Mouse (Mus musculus) limb, embryonic 10.5 days (tissue): ENCODE results near the gene Rogdi. TPM values are rescaled to one million over a fixed set of nuclear protein-coding genes. Genes with fewer than 3 reads are reported as not detected.

Source experiments
- DNase-seq: peaks from one replicate; pipeline ENCODE4 v3.0.0-alpha.2; 2017; ENCODE audit warnings: low spot score
- H3K27ac ChIP-seq: fragments of 300-500 bp; sonication (generic); 2 replicates; pipeline ENCODE4 v1.5.1; 2016; ENCODE audit warnings: mild to moderate bottlenecking
- H3K27me3 ChIP-seq: fragments of 300-500 bp; sonication (generic); 2 replicates; pipeline ENCODE4 v1.6.1; 2016; ENCODE audit warnings: low read depth, mild to moderate bottlenecking; ENCODE audit not compliant: poor library complexity, severe bottlenecking
- H3K36me3 ChIP-seq: fragments of 300-500 bp; sonication (generic); 2 replicates; pipeline ENCODE4 v1.6.1; 2016; ENCODE audit warnings: mild to moderate bottlenecking, moderate library complexity
- H3K4me1 ChIP-seq: fragments of 300-500 bp; sonication (generic); 2 replicates; pipeline ENCODE4 v1.6.1; 2016
- H3K4me3 ChIP-seq: fragments of 300-500 bp; sonication (generic); 2 replicates; pipeline ENCODE4 v1.5.1; 2016; ENCODE audit warnings: mild to moderate bottlenecking, moderate library complexity
- H3K9me3 ChIP-seq: fragments of 300-500 bp; sonication (generic); replicated peaks from 2 replicates; pipeline ENCODE4 v1.6.1; 2016; ENCODE audit warnings: mild to moderate bottlenecking
- WGBS: fragments of 180-500 bp; shearing (Covaris S2); methylation state at CpG from one replicate; pipeline ENCODE4 v1.1.7; 2016; 5-methylcytosine and 5-hydroxymethylcytosine counted together
- polyA plus RNA-seq: library from polyadenylated mRNA; unstranded; fragments of >200 nt; fragmentation: Nextera tagmentation; extraction: Ambion mirVana; gene quantifications from 2 replicates; pipeline ENCODE4 v1.2.1, GENCODE M21; 2016

Gene Rogdi
- polyA plus RNA-seq: 56.9 and 70.7 TPM in 2 replicates

DNA sequence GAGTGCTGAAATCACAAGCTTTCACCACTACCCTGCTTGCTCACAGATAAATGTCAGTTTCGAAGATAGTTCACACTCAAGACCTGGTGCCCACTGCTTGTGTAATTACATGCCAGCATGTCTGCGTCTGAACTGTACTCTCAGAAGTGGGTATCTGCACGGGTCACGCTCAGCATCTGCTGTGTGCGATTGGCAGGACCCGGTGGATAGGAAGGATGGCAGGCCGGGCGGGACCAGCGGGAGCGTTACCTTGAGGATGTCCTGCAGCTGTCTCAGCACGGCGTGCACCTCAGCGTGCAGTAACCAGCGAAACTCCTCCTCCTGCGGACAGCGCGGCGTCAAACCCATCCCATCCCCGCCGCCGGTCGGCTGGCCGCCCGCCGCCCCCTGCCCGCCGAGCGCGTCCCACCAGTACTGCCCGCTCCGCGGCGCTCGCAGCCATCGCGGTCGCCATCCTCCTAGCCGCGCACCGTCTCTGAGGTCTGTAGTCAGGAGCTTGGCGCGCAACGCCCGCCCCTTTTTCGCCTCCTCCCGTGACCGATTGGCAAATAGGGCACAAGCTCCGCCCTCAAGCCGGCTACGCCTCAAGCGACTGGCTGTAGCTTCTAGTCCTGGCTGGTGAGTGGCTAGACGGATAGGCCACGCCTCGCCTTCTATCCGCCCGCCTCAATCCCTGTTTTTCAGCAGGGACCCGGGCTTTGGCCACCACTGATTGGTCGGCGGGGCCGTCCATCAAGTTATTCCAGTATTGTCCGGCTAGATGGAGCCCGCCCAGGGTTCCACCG lies at the start of gene Rogdi:
TSS of gene Rogdi (minus strand) at position 500 of the 785 bp plus-strand sequence.
- H3K27ac ChIP-seq: peak within 1 kb of the TSS; percentile 82

DNA sequence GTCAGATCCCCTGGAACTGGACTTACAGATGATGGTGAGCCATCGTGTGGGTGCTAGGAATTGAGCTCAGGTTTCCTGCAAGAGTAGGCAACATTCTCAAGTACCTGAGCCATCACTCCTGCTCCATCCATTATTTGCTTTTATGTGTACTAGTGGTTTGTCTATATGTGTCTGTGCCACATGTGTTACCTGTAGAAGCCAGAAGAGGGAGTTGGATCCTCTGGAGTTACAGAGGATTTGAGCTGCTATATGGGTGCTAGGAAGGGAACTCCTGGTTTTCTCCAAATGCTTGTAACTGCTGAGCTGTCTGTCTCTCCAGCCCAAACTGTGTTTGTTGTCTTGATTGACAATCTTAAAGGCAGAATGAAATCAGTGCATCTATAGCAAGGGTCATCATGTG lies 44.8 kb upstream of the Rogdi start:
- Histone ChIP-seq H3K4me3 (no peak overlapping the region), H3K36me3 (peaks cover 90% of the 10 kb centered on the region), H3K4me1 (no peaks in the 10 kb centered on the region), H3K27ac (no peak overlapping the region), H3K27me3 (no peaks in the 10 kb centered on the region), H3K9me3 (no peaks in the 10 kb centered on the region)
- DNase-seq: no peak
- 95% methylated on average over 1 of the region's 1 CpGs for WGBS

More for the DNA sequence above, at the start of gene Rogdi:
- Histone ChIP-seq H3K9me3 (no peaks in the 10 kb centered on the region), H3K4me1 (peaks cover 14% of the 10 kb centered on the region), H3K4me3 (peak within 1 kb of the TSS; percentile 72), H3K36me3 (peaks cover 60% of the 10 kb centered on the region), H3K27me3 (no peaks in the 10 kb centered on the region)
- WGBS: 1% methylated on average over 63 of the region's 63 CpGs
- peak; percentile 98 for DNase-seq

DNA sequence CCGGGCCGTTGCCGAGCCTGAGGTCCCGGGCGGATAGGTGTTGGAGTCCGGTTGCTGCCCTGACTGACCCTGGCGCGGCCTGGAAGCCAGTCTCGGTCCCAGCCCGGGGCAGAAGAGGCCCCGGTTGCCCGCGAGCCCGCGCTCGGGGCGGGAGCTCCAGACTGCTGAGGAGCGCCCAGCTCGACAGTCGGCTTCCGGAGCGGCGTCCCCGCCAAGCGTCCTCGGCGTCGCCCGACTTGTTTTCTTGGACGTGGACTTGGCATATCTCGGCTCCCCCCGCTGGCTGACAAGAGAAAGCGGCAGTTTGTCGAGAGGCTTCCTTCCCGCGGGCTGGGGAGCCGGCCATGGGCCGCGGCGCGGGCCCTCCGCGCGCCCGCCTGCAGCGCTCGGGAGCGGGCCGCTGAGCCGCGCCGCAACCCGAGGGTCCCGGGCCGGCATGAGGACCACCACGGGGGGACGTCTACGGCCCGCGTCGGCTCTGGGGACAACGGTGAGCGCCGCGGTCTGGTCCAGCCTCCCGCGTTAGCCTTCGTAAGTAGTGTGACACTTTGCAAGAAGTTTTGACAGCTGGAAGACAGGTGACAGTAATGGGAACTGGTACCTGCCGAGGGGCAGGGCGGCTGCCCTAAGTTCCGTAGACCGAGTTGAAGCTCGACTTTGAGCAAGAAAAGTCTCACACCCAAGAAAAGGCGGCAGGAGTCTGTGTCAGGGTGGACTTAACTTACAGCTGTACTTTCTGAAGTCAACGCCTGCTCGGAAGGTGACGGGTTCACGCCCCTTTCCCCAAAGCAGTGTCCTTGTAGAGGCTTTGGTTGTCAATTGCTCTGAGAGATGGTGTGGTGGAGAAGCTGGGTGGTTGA lies 37.1 kb upstream of the Rogdi start:
- Histone ChIP-seq H3K4me1 (peaks cover 21% of the 10 kb centered on the region), H3K9me3 (no peaks in the 10 kb centered on the region), H3K4me3 (peak overlapping the region; percentile 98), H3K27ac (peak overlapping the region; percentile 93), H3K27me3 (no peaks in the 10 kb centered on the region), H3K36me3 (peaks cover 51% of the 10 kb centered on the region)
- WGBS: under 1% methylated on average over 78 of the region's 78 CpGs
- DNase-seq: peak; percentile 80

DNA sequence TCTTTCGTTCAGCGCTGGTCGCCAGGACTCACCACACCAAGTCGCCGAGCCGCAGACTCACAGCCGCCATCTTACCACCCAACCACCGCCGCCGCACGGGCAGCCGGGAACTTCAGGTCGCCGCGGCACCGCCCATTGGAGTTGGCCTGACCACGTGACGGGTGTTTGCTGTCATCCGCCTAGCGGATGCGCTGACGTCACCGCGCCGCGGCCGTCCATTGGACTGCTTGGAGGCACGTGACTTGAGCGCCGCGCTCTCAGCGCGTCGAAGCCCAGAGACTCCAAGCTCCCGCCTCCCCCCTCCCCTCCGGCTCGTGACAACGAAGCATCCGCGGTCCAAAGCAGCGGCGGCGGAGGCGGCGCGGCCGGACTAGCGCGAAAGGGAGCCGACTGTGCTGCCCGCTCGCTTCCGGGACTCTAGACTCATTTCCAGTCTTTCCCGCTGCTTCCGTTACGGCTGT lies 36.5 kb upstream of the Rogdi start, which contains the start of the genes Glyr1 and Ubn1:
TSS of gene Glyr1 (minus strand) at position 90 of the 461 bp plus-strand sequence.
TSS of gene Ubn1 (plus strand) at position 284 of the 461 bp plus-strand sequence.
- WGBS: under 1% methylated on average over 56 of the region's 56 CpGs
- Histone ChIP-seq H3K9me3 (no peaks in the 10 kb centered on the region), H3K4me1 (peaks cover 21% of the 10 kb centered on the region), H3K27me3 (no peaks in the 10 kb centered on the region), H3K27ac (peak within 1 kb of the TSS; percentile 93), H3K4me3 (peak within 1 kb of the TSS; percentile 98), H3K36me3 (peaks cover 51% of the 10 kb centered on the region)
- DNase-seq: peak; percentile 99

DNA sequence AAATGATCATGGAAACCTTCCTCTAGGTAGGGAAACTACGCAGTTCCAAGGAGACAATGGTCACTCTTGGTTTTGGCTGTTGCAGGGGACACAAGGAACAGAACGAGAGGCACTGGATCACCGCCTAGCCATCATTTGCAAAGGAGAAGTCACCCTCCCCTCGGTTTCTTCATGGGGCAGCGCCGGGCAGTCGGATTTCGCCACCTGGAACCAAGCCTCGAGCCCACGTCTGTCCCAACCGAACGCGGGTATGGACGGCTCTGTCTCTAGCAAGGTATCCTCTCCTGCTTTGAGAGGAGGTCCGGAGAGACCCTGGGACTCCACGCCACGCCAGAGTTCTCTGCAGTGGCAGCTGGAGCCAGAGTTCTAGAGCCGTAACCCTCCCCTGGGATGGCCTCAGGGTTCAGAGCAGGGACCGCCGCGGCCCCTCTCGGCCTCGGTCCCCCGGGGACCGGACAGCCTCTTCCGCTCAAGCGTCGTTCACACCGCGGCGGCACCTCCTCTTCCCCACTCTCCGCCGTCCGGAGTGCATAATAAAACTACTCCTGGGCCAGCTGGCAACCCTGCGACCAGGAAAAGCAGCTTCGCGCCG lies 35.9 kb upstream of the Rogdi start:
- H3K4me1 ChIP-seq: peaks cover 21% of the 10 kb centered on the region
- no peaks in the 10 kb centered on the region for H3K27me3 ChIP-seq
- DNase-seq: no peak
- H3K36me3 ChIP-seq: peaks cover 53% of the 10 kb centered on the region
- peak overlapping the region; percentile 98 for H3K4me3 ChIP-seq
- no peaks in the 10 kb centered on the region for H3K9me3 ChIP-seq
- H3K27ac ChIP-seq: peak overlapping the region; percentile 93
- WGBS: under 1% methylated on average over 38 of the region's 38 CpGs

DNA sequence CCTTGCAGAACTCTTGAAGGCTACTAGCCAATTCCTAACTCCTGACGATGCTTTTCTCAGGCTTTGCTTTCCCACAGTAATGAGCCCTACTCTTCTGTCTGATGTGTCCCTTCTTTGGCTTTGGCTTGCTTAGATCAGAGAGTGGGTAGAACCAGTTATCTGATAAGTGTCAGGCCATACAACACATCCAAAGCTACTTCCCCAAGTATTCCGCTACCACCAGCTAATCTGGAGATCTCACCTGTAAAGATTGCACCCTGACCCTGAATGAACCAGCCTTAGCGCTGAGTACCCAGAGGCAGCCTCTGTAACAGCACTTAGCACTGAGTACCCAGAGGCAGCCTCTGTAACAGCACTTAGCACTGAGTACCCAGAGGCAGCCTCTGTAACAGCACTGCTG lies 32.0 kb upstream of the Rogdi start:
- Histone ChIP-seq H3K27ac (no peak overlapping the region), H3K4me1 (peaks cover 10% of the 10 kb centered on the region), H3K27me3 (no peaks in the 10 kb centered on the region), H3K36me3 (peaks cover 75% of the 10 kb centered on the region), H3K9me3 (no peaks in the 10 kb centered on the region), H3K4me3 (no peak overlapping the region)
- WGBS: 94% methylated on average over 3 of the region's 3 CpGs
- no peak for DNase-seq

DNA sequence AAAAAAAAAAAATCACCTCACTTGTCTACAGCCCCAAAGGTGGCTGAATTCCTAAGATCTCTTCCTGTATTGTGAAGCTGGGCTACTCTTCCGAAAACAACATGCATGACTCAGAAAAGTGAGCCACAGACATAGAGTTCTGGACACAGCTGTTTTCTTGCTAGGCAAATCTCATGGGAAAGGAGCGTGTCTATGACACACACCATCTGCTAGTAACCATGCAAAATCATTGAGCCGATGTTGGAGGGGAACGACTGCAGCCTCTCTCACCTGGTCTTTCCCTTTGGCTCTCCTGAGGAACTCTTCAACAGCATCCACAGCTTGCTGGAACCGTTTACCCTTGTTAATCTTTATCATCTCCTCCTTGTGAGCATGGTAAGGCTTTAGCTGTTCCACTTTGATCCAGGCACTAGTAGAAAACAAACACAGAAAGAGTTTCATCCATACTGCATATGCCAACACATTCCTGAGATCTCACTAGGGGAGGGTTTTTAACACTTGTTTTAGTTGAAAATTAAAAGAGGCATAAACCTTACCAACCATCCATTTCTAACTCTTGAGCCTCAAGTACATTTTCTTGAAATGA lies 23.4 kb upstream of the Rogdi start:
- Histone ChIP-seq H3K27me3 (no peaks in the 10 kb centered on the region), H3K4me1 (no peaks in the 10 kb centered on the region), H3K4me3 (no peak overlapping the region), H3K27ac (no peak overlapping the region), H3K36me3 (peaks cover 99% of the 10 kb centered on the region), H3K9me3 (no peaks in the 10 kb centered on the region)
- 94% methylated on average over 5 of the region's 5 CpGs for WGBS
- no peak for DNase-seq

DNA sequence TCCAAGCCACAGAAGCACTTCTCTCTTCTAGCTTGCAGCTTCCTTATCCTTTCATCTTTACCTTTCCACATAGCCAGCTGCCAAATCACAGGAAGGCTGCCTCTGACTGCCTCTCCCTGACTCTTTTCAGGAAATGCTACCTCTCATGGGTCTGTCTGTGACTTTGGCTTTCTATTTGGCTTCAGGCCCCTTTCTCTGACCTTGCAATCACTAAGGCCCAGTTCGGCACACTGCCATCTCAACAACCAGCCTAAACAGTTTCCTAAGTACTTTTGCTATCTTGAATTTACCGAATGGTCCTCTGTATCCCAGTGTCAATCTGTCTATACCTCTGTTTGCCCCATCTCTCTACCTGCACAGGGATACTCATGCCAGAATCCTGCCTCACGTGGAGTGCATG lies 22.2 kb upstream of the Rogdi start:
- DNase-seq: no peak
- Histone ChIP-seq H3K9me3 (no peaks in the 10 kb centered on the region), H3K36me3 (peaks cover 99% of the 10 kb centered on the region), H3K27ac (no peak overlapping the region), H3K4me3 (no peak overlapping the region), H3K27me3 (no peaks in the 10 kb centered on the region), H3K4me1 (no peaks in the 10 kb centered on the region)
- 94% methylated on average over 3 of the region's 3 CpGs for WGBS

DNA sequence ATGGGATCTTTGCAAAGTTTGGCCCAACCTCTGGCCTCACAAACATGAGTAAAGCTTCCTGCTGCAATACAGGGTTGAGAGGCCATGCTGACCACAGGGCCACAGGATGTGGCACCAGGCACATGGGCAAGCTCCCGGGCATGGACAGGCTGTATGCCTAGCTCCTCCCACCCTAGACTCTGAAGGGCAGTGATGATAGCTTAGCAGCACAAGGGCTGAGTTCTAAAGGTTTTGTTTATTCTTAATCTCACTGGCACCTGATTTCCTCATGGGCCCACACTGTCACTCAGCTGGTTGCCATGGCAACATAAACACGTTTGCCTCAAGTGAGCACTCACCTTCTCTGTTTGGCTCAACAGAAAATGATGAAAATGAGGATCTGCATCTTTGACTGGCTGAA lies 16.5 kb upstream of the Rogdi start:
- H3K9me3 ChIP-seq: no peaks in the 10 kb centered on the region
- H3K4me3 ChIP-seq: no peak overlapping the region
- no peaks in the 10 kb centered on the region for H3K27me3 ChIP-seq
- no peak overlapping the region for H3K27ac ChIP-seq
- WGBS: 75% methylated on average over 2 of the region's 2 CpGs
- no peak for DNase-seq
- H3K36me3 ChIP-seq: peaks cover 100% of the 10 kb centered on the region
- no peaks in the 10 kb centered on the region for H3K4me1 ChIP-seq

DNA sequence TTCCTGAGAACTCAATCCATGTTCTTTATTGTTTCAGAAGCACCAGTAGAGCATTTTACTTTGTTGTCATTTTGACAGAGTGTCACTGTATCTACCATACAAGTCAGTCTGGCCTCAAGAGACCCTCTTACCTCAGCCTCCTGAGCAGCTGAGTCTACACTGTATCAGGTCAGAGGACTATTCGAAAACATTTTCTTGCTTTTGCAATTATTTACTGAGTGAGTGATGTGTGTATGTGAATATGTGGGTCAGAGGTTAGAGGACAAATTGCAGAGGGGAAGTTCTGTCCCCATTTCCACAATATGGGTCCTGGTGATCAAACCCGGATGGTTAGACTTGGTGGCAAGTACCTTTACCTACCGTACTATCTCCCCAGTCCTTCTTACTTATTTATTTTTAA lies 10.7 kb upstream of the Rogdi start:
- no peaks in the 10 kb centered on the region for H3K27me3 ChIP-seq
- H3K4me1 ChIP-seq: no peaks in the 10 kb centered on the region
- 97% methylated on average over 3 of the region's 3 CpGs for WGBS
- no peak overlapping the region for H3K27ac ChIP-seq
- H3K36me3 ChIP-seq: peaks cover 100% of the 10 kb centered on the region
- no peak for DNase-seq
- H3K9me3 ChIP-seq: no peaks in the 10 kb centered on the region
- H3K4me3 ChIP-seq: no peak overlapping the region

DNA sequence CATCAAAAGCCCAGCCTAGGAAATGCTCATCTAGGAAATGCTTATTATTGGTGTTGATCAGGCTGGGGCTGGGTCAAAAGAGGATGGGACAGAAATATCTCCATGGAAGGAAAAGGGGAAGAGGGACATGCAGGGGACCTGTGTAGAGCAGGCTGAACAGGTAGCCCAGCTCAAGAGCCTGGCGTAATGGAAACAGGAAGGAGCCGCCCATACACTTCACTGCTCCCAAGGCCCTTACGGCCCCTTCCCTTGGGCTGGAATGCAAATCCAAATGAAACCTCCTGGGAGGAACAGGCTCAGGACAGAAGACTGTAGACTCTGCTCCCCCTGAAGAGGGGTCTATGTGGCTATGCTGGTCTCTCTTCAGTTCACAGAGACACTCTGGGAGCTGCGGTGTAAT lies 1.2 kb upstream of the Rogdi start:
- H3K36me3 ChIP-seq: peaks cover 66% of the 10 kb centered on the region
- H3K4me3 ChIP-seq: no peak overlapping the region
- peaks cover 14% of the 10 kb centered on the region for H3K4me1 ChIP-seq
- H3K27ac ChIP-seq: no peak overlapping the region
- H3K27me3 ChIP-seq: no peaks in the 10 kb centered on the region
- 88% methylated on average over 4 of the region's 4 CpGs for WGBS
- H3K9me3 ChIP-seq: no peaks in the 10 kb centered on the region
- no peak for DNase-seq
